Mouse (Mus musculus): ENCODE data around the gene Zkscan16.

Zkscan16 gene

DNA sequence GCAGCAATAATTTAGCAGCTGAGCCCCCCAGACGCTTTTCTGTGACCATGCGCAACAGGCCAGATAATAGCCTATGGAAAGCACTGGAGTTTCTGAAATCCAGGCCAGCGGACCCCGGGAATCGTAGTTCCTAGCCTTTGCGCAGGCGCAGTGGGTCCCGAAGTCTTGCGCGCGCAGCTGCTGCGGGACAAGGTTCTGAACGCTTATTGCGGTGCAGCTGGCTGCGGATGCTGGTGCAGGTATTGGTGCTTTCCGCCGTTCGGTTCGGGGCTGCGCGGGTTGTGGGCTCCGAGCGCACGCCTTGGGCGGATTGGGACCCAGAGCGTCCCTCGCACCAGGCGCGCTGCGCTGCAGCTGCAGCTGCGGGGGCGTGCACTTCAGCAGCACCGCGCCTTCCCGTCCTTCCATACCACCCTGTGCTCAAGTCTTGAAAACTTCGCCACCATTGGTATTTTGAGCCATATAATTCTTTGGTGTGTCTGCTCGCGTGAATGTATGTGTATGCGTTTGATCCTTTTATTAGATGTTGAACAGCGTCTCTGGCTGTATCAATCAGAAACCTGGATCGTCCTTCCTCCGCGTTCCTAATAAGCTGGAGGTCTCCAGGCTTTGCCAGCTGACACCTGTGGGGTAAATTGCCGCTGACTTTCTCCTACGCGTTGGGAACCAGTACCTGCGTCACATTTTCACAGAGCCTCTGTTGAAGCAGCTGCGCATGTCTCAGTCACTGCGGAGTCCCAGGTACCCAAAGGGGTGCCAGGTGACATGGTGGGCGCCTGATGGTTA lies at the start of gene Zkscan16:
Zkscan16 (plus strand) TSS at position 209 of the 786 bp plus-strand sequence.
- DNase-seq (ENCODE audit: low read depth, low spot score) = peak; percentile 83

DNA sequence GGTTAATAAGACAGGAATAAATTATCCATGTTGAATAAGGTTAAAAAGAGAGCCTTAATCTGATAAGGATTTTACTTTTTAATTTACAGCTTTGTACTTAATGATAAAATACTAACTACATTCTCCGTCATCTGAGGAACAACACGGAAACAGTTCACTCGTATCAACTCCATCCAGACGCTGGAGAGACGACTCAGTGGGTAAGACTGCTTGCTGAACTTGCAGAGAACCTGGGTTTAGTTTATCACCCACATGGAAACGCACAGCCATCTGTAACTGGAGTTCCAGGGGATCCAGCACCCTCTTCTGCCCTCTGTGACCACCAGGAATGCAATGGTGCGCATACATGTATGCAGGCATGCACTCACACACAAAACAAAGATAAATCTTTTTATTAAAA lies 49.0 kb upstream of the Zkscan16 start:
- DNase-seq (ENCODE audit: low read depth, low spot score) = no peak

DNA sequence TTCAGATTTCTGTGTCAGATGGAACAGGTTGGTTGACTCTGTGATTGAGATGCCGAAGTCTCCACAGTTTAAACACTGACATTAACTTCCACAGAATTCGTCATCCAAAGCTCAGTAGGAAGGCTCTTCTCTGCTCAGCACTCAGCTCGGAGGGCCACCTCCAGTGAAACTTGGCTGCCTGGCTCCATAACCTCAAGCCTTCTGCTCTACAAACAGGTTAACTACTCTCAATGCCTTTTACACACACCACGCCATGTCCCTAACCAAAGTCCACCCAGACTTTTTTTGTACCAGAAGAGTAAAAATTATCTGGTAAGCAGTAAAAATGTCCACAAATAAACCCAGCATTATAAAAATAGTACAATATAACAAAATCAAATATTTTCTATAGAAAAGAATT lies 46.0 kb upstream of the Zkscan16 start:
- DNase-seq (ENCODE audit: low read depth, low spot score) = no peak

DNA sequence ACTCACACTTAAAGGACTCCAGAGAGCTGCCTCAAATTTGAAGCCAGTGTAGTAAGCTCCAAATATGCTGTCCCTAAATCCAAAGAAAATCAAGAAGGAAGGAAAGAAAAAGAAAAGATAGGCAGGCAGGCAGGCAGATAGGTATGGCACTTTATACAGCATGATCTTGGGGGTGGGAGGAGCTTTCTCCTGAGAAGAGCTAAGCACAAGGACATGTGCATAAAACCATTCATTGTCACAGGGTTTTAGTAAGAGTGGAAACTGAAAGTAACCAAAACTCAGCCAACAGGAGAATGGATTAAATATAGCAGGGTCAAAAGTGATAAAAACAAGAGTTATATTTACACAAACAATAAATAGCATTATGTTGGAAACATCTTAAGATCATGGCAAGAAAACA lies 45.1 kb upstream of the Zkscan16 start:
- no peak for DNase-seq (ENCODE audit: low read depth, low spot score)

DNA sequence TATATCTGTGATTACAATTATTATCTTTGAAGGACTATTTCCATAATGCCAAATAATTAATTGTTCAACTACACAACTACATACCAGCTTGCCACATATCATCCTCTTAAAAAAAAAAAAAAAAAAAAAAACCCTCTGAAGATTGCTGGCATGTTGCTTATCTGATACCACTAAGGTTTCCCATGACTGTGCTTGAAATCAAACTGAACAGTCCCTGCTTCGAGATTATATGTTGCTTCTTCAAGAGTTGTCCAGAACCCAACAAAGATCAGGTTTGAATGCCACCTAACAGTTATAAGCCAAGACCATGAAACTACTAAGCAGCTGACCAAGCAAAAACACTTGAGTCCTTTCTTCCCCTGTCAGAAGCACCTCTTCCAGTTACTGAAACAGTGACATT lies 36.0 kb upstream of the Zkscan16 start:
- no peak for DNase-seq (ENCODE audit: low read depth, low spot score)

DNA sequence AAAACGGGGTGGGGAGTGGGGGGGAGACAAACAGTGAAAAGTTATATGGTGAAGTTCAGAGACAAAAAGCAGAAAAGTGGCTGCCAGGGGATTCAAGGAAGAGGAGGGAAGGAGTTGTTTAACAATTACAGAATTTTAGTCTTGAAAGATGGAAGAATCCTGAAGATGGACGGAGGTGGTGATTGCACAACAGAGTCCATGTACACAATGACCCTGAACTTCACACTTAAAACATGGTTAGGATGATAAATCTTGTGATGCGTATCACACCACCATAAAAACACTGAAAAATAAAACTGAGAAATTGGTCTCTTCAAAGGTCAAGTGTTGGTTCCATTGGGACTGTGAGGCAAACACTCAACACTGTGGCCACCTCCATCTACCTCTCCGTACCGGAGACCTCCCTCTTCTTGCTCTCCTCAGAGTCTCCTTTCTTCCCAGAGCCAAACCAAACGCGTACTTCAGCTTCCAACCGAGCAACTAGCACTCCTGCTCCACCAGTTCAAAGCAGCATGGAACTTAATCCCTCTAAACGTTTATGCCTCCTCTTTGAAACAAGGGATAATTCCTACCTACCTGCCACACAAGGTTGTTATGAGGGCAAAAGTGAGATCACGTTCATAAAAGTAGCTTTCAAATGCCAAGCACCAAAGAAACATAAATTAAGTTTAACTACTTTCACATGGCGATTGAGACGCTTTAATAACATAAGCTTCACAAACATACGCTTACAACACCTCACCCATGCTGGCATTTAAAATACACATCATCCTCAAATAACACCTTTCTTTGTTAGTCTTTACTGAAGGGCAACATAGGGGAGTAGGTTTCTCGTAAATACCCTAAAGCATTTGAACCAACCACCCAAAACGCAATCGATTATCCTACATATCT lies 33.0 kb upstream of the Zkscan16 start:
- no peak for DNase-seq (ENCODE audit: low read depth, low spot score)

DNA sequence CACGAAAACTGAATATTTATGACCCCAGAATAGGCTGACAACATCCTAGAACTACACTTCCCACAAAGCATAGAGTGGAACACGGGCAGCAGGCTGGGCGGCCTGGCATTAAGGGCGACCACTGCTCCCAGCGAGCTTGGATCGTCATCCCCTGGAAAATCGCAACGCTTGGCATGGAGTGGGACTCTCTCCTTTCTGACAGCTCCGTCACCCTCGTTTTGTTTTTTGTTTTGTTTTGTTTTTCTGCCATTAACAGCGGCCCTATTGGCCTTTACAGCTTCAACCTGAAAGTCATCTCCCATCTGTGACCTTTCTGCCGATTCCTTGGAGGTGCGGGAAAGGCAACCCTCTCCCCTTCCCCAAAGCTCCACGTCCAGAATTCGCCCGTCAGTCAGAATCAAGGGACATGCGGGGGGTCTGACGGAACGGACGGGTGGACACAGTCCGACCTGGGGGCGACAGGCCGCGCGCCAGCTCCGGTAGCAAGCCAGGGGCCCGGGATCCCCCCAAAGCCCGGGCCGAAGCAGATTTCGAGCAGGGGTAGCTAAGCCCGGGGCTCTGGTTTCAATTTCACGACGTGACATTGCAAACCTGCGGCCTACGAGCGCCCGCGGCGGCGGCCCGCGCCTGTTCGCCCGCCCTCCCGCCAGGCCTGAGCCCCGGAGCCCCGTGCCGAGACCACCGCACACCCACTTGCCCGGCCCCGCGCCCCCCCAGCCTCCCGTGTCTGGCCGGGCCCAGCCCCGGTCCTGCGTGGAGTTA lies 32.2 kb upstream of the Zkscan16 start:
- peak; percentile 31 for DNase-seq (ENCODE audit: low read depth, low spot score)

DNA sequence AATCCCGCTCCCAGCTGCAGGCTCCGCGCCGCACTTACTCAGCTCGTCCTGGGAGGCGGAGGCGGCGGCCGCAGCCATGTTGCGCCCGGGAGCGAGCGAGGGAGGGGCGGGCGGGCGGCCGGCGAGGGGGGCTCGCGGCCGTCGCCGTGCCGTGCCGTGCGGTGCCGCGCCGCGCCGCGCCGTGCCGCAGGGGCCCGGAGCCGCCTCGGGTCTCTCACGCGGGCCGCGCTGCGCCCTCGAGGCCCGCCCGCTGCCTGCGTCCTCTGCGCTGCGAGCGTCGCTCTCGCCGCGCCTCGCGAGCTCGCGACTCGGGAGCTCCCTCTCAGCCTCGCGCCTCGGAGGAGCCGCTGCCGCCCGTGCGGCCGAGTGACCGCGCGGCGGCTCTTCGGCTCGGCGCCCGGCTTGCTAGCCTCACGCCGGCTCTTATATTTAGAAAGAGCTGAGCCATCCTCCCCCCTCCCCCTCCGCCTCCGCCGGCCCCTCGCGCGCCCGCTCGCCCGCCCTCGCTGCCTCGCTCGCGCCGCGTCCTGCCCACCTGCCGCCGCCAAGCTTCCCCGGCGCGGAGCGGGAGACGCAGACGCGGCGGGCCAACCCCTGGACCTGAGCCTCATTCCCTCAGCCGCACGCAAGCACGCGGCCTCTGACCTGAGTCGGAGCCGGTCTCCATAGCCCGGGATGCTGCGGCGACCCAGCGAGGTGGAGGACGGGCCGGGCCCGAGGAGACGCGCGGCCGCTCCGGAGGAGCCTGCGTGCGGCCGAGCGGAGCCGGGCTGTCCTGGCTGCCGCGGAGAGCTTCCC lies 31.4 kb upstream of the Zkscan16 start:
- DNase-seq (ENCODE audit: low read depth, low spot score) = peak; percentile 43

DNA sequence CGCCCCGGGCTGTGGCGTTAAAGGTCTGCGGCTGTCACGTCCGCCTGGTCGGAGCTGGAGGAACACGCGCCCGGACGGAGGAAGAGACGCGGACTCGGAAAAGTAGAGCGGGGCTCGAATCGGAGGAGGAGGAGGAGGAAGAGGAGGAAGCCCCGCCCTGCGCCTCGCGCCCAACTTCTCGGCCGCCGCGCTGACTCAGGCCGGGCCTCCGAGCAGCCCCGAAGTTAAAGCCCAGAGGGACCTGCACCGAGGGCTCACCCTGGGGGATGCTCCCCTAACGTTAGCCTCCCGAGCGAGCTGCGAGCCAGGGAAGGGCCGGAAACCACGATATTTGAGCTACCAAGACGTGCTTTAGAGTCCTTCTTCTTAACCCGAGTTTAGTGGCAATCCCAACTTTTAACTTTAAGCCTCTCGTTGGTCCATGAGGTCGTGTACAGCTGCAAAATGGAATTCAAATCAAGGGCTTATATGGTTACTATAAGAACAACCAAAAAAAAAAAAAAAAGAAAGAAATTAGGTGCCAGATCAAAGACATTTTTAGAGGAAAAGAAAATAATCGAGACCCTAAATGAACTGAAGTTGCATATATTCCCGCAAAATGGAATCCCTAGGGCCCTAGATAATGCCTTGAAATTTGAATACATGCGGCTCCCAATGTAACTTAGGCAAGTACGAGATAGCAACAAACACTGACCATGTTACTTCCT lies 30.6 kb upstream of the Zkscan16 start, which contains the start of gene Ecpas:
Ecpas (minus strand) TSS at position 121 of the 707 bp plus-strand sequence.
- DNase-seq (ENCODE audit: low read depth, low spot score) = peak; percentile 69

DNA sequence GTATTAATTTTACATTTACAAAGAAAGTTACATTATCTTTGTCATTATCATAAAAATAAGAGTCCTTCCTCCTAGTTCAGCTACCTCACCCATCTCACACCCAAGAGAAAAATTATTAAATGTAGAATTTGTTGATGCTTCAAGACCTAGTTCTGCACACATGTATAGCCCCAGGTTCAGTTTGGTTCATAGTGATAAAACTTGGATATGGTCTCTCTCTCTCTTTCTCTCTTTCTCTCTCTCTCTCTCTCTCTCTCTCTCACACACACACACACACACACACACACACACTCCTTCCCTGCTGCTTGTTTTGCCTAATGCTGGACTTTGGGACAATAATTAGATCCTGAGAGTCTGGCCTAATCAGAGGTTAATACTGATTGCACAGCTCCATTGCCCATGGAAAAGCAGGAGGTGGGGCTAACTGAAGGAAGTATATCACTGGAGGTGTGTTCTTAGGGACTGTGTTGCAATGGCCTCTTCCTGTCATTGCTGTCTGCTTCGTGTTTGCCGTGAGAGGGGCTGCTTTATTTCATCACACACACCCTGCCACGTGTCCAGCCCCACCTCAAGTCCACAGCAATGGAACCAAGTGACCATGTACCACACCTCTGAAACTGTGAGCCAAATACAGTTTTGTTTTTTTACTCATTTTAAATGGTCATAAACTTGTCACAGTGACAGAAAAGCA lies 29.9 kb upstream of the Zkscan16 start:
- DNase-seq (ENCODE audit: low read depth, low spot score) = no peak

DNA sequence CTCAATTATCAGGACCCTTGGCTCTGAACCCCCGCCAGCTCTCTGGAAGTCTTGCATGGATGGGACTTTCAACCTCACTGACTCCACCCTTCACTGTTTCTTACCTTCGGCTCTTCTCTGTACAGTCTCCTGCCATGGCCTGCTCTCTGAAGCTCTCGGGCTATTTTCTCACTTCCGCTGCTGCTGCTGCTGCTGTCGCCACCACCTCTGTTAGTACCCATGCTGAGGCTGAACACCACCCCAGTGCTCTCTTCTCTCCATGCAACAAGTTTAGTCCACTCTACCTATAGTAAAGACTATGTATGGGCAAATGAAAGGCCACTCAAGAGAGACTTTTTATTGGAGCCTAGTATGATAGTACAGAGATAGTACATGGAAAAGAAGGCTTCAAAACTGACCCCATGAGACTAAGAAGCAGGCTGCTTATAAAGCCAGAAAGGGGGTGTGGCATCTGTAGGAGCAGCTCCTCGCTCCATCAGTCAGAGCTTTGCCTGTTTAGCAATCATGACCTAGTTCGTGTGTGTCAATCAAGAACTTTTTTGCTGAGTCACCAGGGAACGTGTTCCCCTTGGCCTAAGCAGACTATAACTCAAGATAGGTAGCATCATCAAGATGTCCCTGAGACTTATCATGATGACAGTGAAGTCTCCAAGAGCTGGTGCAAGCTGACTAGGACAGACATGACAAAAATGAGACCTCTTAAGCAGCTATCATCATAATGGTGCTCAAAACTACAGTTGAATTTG lies 28.2 kb upstream of the Zkscan16 start:
- DNase-seq (ENCODE audit: low read depth, low spot score) = no peak

DNA sequence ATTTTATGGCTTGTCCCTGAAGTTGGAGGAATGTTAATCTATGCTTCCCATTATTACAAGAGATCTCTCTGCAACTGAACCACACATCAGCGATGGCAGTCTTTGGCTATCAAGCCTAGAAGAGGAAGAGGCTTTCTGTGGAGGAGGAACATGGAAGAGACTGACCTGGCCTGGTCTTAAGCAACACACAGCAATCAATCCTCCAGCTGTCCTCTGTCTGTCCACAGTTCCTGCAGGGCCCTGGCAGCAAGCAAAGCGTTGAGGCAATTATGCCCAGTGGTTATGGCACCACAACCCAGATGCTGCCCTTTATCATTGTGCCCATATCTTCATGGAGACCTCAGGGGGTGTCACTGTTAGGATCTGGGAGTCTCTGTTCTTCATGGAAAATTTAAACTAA lies 19.5 kb upstream of the Zkscan16 start:
- DNase-seq (ENCODE audit: low read depth, low spot score) = no peak

DNA sequence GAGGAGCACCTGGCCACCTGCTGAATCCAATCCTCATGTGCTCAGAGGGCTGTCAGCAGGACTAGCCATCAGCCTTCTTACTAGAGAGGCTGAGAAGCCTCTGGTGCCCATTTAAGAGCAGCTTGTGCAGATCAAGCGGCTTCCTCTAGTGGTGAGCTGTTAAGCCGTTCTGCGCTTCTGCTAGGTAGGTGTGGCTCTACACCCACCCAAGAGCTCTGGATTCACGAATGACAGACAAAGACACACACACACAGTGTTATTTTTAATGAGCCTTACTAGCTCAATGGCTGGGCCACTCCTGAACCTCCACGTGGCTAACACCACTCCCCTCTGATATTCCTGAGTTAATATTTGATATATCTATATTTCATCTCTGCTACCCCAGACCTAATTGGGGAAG lies 17.8 kb upstream of the Zkscan16 start:
- no peak for DNase-seq (ENCODE audit: low read depth, low spot score)

DNA sequence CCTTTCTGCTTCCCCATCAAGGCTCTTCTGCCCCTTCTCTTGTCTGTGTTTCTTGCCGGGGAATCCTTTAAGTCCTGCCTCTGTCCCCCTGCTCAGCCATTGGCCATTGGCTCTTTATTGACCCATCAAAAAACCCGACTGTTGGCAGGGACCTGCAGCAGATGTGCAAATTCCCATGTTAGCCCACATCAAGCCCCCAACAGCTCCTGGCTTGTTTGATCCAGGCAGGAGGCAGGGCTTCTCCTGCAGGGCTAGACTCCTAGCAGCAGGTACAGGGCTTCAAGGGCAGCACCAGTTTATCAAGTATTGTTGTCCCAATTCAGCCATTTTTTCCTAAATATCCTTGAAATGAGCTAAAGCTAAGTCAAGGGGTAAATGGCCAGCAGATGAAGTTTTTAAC lies 17.3 kb upstream of the Zkscan16 start:
- no peak for DNase-seq (ENCODE audit: low read depth, low spot score)

DNA sequence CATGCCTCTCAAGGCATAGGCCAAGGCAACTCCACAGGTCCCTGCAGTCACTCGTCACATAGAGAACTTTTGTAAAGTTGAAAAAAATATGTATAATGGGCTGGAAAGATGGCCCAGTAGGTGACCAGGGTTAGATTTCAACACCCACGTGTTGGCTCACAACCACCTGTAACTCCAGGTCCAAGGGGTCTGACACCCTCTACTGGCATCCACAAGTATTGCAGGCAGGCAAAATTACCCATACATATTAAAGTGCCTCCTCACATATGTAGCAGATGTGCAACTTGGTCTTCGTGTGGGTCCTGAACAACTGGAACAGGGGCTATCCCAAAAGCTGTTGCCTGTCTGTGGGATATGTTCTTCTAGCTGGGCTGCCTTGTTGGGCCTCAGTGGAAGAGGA lies 15.8 kb upstream of the Zkscan16 start:
- DNase-seq (ENCODE audit: low read depth, low spot score) = no peak

DNA sequence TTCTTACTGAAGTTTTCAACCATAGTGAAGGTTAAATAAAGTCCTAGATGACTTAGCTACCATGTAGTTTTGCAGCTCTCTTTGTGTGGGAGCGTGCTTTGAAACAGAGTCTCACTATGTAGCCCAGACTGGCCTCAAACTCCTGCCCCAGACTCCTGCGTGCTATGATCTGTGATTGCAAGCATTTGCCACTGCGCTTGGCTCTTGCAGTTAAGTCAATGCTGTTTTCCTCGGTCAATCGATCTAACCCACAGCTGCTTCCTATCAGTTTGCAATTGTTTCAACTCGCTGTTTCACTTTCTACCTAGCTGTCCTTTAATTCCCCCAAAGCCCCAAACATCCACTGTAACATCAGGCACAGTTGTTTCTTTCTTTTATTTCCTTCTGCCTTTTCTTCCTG lies 10.9 kb upstream of the Zkscan16 start:
- DNase-seq (ENCODE audit: low read depth, low spot score) = no peak

DNA sequence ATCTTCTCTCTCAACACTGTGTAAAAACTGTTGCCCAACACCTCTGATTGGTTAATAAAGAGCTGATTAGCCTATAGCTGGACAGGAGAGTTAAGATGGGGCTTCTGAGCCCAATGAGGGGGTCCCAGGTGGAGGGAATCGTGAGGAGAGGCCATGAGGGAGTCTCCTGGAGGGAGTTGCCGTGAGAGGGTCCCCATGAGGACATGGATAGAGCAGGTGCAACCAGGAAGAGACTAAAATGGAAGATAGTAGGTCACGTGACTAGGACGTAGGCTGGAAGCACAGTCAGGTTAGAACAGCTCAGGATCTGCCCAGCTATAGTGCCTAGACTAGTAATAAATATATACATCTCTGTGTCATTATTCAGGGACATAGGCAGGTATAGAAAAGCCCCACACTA lies 9.1 kb upstream of the Zkscan16 start:
- no peak for DNase-seq (ENCODE audit: low read depth, low spot score)

DNA sequence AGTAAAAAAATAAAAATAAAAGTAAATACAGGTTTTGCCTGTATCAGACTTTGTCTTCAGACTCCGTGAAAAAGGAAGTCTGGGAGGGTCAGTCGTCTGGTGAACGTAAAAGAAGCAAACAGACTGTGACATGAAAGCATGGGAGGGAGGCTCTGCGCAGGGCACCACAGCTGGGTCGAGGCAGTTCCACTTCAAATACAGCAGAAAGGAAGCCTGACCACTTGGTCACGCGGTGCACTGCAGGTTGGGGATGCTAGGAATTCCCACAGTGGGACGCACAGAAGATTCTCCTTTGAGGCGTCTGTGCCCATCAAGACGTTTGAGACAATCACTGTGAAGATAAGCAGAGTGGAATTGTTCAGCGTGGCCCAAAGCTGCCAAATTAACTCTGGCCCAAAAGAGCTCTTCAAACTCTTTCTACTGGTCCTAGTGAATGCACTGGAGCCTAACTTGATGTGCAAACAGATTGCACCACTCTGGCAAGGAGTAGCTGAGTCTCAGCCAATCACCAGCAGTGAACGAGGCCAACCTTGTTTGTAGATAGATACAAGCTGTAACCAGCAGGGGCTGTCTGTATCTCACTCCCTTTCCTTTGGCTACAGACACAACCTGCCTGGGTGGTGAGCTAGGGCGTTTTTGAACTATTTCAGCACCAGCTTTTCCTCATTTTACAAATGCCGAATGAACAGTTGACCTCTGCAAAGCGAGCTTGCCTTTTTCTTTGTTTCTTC lies 8.5 kb upstream of the Zkscan16 start:
- DNase-seq (ENCODE audit: low read depth, low spot score) = no peak

DNA sequence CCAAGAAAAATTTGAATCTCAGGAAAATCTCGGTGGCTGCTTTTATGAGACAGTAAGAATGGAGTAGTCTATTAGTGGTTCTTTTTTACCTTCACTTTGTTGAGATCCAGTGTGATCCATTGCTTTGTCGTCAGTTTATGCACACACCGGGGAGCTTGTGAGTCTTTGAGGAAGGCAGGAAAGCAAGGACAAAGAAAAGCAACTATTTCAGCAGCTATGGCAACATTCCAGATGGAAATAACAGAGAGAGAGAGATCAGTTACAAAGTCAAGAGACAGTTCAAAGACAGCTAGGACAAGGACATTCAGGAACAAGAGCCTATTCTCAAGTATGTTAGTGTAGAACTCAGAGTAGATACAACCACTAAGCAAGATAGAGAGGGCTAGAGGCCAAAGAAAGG lies 7.6 kb upstream of the Zkscan16 start:
- no peak for DNase-seq (ENCODE audit: low read depth, low spot score)
